Mouse (Mus musculus) myocyte (in vitro differentiated cells): Measurements from ENCODE around the gene Adpgk.

Source experiments
- E2F4 ChIP-seq: IDR thresholded peaks from one replicate; pipeline ENCODE4 v1.6.1; 2011; ENCODE audit warnings: mild to moderate bottlenecking, control low read depth, moderate library complexity; ENCODE audit not compliant: insufficient read depth
- MAX ChIP-seq: IDR thresholded peaks from one replicate; pipeline ENCODE4 v1.6.1; 2011; ENCODE audit warnings: low read depth, mild to moderate bottlenecking, control low read depth
- MYOD1 ChIP-seq, 3 experiments: IDR thresholded peaks; one replicate each; pipeline ENCODE4 v1.6.1; 2011; ENCODE audit warnings: control low read depth in 2 of 3, low read depth in 2 of 3, mild to moderate bottlenecking in 2 of 3, moderate library complexity in 1 of 3; ENCODE audit not compliant: insufficient read length in 2 of 3, control insufficient read depth in 1 of 3
- MYOG ChIP-seq, 3 experiments: IDR thresholded peaks; one replicate each; pipeline ENCODE4 v1.6.1; 2011; ENCODE audit warnings: control low read depth in 2 of 3, low read depth in 2 of 3, mild to moderate bottlenecking in 2 of 3; ENCODE audit not compliant: insufficient read length in 2 of 3, control insufficient read depth in 1 of 3, insufficient read depth in 1 of 3
- POLR2A ChIP-seq: IDR thresholded peaks from one replicate; pipeline ENCODE4 v1.6.1; 2011; ENCODE audit warnings: low read depth, mild to moderate bottlenecking, control low read depth, moderate library complexity; ENCODE audit not compliant: insufficient read length
- POLR2AphosphoS2 ChIP-seq: IDR thresholded peaks from one replicate; pipeline ENCODE4 v1.6.1; 2011; ENCODE audit warnings: low read depth, control low read depth; ENCODE audit not compliant: insufficient read length
- REST ChIP-seq: IDR thresholded peaks from one replicate; pipeline ENCODE4 v1.6.1; 2011; ENCODE audit warnings: mild to moderate bottlenecking, control low read depth, moderate library complexity; ENCODE audit not compliant: insufficient read depth, insufficient read length
- SRF ChIP-seq: IDR thresholded peaks from one replicate; pipeline ENCODE4 v1.6.1; 2011; ENCODE audit warnings: low read depth; ENCODE audit not compliant: control insufficient read depth, insufficient read length
- TCF12 ChIP-seq: IDR thresholded peaks from one replicate; pipeline ENCODE4 v1.6.1; 2011; ENCODE audit warnings: mild to moderate bottlenecking, control low read depth; ENCODE audit not compliant: poor library complexity, insufficient read depth, severe bottlenecking
- USF1 ChIP-seq: IDR thresholded peaks from one replicate; pipeline ENCODE4 v1.6.1; 2011; ENCODE audit warnings: low read depth, mild to moderate bottlenecking, control low read depth, moderate library complexity

- TF ChIP-seq POLR2AphosphoS2, result no peak
- no peak for TF ChIP-seq USF1
- TF ChIP-seq MAX, result no peak
- TF ChIP-seq E2F4, result no peak
- no peak for TF ChIP-seq POLR2A
- TF ChIP-seq REST, result no peak
- no peak for TF ChIP-seq TCF12
- TF ChIP-seq SRF, result no peak
- no peak for TF ChIP-seq MYOD1 (IDR thresholded peaks at IDR 0.05; ENCODE audit: control insufficient read depth in 1 of 3, insufficient read length in 2 of 3, low read depth in 2 of 3)
- TF ChIP-seq MYOG (IDR thresholded peaks at IDR 0.05; ENCODE audit: control insufficient read depth in 1 of 3, insufficient read depth in 1 of 3, insufficient read length in 2 of 3, low read depth in 2 of 3), result no peak
Measured at GRCm38 (mm10) chr9:59369646-59370045, 78.3 kb downstream of the Adpgk start.
